Mouse (Mus musculus) NIH3T3 (cell line): ENCODE results near the gene Wif1.

Experiments used
- DNase-seq: peaks from one replicate; pipeline ENCODE4 v3.0.0-alpha.2; 2012; ENCODE audit warnings: low read depth

The Wif1 gene

GRCm38 (mm10) chr10:121070742-121071141, 37.0 kb downstream of the Wif1 start:
- DNase-seq = peak; percentile 45

GRCm38 (mm10) chr10:121080500-121080899, 46.7 kb downstream of the Wif1 start:
- no peak for DNase-seq

GRCm38 (mm10) chr10:121082881-121083280, 49.1 kb downstream of the Wif1 start:
- DNase-seq = no peak

GRCm38 (mm10) chr10:121083512-121083911, 49.8 kb downstream of the Wif1 start:
- DNase-seq = peak; percentile 21

DNA sequence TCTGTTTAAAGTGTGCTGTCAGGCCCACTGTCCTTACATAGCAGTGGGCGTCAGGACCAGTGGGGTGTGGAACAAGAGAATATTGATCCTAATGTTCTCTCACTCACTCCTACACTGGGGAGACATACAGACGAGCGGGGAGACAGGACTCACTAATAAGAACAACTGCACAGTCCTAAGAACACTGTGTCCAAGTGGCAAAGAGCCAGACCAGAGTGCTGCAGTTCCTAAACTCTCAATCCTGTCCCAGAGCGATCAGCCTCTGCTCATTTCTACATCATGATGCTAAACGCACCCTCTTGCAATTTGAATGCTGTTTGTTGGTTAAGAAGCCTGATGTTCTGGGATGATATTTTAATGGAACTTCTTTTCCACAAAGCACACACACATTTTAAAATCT, 54.9 kb downstream of the Wif1 start:
- no peak for DNase-seq

GRCm38 (mm10) chr10:121089312-121089711, 55.6 kb downstream of the Wif1 start:
- no peak for DNase-seq

DNA sequence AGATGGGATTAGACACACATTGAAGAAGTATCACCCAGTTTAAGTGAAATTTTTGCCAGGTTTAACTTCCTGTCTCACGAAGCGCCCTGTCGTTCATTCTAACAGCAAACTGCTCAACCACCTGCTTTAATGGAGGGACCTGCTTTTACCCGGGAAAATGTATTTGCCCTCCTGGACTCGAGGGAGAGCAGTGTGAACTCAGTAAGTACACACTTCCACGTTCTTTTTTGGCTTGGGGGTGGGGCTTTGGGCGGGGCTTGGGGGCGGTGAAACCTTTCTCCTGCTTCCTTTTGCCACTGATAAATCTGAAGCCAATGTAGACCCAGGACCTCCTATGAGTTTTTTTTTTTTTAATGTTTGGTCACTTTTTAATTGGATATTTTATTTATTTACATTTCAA, 56.2 kb downstream of the Wif1 start:
- DNase-seq = no peak

GRCm38 (mm10) chr10:121095948-121096347, 62.2 kb downstream of the Wif1 start:
- DNase-seq = no peak

GRCm38 (mm10) chr10:121098263-121098662, 64.5 kb downstream of the Wif1 start:
- DNase-seq = no peak

GRCm38 (mm10) chr10:121099658-121100057, 65.9 kb downstream of the Wif1 start:
- no peak for DNase-seq

- no peak for DNase-seq
Measured at GRCm38 (mm10) chr10:121116115-121116514, 82.4 kb downstream of the Wif1 start.

DNA sequence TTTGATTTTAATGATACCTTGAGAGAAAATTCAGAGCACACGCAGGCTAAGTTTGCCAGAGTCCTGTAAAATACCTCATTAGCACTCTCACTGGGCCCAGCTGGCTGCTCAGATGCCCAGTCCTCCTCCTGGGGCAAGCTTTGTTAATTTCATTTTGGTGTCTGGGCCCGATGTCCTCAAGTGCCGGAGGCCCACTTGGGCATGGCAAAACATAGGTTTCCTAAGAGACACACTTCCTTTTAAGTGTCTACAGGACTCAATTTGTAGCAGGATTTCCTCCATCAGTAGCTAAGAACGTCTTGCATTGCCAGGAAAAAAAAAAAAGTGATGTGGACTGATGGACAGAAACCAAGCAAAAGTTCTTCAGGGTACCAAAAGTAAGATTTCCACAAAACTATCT, 82.9 kb downstream of the Wif1 start:
- DNase-seq = no peak

- no peak for DNase-seq
Measured at GRCm38 (mm10) chr10:121120751-121121150, 87.0 kb downstream of the Wif1 start.

DNA sequence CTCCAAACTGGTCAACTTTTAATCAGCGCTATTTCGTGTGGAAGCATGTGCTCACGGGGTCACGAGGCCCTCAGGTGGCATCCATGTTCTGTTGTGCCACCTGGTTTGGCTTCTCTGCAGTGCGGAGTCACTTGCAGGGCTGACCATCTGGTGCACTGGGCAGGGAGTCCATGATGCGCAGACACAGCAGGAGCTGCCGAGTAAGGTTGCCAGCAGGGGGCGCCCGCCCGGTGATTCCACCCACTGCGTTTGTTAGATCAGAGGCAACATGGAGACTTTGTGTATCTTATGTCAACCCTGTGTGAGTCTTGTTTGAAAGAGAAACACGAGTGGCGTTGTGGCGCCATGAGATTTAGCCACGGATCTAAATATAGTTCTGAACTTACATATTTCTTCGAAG, 90.7 kb downstream of the Wif1 start:
- peak; percentile 21 for DNase-seq

DNA sequence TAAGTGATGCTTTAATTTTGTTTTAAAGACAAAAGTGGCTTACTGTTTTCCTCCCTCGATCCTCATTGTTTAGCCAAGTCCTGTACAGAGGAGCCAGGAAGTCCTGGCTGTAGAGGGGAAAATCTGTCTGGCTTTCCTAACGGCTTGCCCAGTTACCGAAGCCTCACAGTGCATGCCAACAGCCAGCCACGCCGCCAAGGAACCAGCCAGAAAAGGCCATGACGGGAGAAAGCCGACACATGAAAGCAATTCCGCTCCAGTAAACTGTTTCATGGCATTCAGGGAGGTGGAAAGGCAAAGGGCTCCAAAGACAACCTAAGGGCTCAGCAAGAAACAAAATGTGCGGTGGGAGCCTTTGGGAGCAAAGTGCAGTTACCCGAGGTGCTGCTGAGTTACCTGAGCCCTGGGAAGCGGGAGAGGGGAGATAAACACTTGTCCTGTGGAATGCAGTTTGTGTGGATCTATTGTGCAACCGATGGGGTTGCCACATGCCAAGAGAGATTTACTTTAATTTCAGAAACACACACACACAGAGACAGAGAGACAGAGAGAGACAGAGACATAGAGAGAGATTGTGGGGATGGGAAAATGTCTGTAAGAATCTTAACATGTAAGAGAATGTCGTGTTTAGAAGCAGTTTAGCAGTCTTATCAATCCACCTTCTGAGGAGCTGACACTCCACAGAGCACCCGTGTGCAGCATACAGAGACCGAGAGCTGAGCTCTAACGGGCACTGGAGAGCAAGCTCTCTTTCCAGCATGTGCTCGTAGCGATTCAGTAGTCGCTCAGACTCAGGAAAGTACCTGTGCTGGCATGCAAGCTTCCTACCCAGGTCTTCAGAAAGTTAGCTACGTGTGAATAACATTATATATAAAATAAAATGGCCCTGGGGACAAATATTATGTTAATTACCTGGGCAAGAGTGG, 95.5 kb downstream of the Wif1 start:
- DNase-seq = no peak
